Mouse (Mus musculus) heart, postnatal 4 days (tissue): ENCODE results near the gene Lep. TPM values are rescaled to one million over a fixed set of nuclear protein-coding genes. Genes with fewer than 3 reads are reported as not detected.

ENCODE experiments used
- DNase-seq: peaks from one replicate; pipeline ENCODE4 v3.0.0; 2021
- total RNA-seq, 2 experiments: library from RNA; stranded (reverse); gene quantifications; 2 replicates each; pipeline ENCODE4 v1.2.3; 2021

Lep gene
- total RNA-seq: under 1 TPM in 1 of 2 experiments, not detected in 1; 0.29 TPM

DNA sequence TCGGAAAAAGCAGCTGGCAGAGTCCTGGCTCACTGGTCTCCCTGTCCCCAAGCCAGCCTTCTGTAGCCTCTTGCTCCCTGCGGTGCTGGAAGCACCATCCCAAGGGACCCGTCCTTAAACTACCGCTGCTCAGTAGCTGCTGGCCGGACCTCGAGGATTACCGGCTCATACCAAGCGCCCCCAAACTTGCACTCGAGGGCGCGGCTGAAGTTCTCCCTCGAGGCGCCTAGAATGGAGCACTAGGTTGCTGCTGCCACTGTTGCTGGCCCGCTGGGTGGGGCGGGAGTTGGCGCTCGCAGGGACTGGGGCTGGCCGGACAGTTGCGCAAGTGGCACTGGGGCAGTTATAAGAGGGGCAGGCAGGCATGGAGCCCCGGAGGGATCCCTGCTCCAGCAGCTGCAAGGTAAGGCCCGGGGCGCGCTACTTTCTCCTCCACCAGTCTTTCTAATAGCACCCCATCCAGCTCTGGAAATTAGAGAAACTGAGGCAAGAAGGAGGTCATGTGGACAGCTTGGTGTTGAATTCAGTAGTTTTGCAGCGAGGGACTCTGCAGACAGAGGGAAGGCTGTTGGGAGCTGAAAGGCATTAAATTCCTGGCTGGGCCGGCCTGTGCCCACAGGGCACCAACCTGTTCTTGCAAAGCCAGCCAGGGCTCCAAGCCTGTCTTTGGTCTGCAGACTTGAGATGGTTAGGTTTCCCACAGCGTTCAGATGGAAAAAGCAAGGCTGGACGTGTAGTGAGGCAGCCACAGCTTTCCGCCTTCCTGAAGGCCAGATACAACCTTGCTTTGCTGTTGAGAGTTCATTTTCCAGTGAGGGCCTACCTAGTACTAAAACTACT lies at the start of gene Lep:
Gene Lep, plus strand, starts transcription at position 375 of the 840 bp plus-strand sequence.
- no peak for DNase-seq

DNA sequence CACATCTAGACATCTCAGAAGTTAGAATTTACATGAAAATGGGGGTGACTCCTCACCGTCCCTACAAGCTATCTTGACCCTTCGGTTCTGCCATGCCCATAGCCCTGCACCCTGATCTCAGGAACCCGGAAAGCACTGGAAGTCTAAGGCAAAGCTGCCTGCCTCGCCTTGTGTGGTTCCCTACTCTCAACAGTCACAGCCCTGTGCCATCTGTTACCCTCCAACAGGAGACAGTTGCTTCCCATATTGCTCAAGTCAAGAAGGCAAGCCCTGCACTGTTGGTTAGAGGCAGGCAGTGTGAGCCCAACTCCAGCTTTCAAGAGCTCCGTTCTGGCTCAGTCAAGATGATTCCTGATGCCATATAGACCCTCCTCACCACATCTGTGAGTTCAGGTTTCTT lies 48.4 kb upstream of the Lep start:
- no peak for DNase-seq

DNA sequence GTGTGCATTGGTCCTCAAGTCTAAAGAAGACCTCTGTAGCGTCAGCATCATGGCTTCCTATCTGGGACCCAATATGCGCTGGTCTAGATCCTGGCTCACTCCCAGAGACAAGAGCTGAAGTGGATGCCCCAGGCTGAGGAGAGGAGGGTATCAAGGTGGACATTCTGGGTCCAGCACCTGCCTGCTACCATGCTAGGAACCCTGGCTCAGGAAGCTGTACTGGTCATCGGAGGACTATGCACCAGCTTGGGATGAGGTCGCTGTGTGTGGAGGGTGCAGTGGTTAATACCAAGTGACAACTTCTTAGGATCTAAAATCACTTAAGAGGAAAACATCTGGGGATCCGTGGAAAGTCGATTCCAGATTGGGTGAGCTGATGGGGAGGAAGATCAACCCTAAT lies 46.8 kb upstream of the Lep start:
- DNase-seq: no peak

DNA sequence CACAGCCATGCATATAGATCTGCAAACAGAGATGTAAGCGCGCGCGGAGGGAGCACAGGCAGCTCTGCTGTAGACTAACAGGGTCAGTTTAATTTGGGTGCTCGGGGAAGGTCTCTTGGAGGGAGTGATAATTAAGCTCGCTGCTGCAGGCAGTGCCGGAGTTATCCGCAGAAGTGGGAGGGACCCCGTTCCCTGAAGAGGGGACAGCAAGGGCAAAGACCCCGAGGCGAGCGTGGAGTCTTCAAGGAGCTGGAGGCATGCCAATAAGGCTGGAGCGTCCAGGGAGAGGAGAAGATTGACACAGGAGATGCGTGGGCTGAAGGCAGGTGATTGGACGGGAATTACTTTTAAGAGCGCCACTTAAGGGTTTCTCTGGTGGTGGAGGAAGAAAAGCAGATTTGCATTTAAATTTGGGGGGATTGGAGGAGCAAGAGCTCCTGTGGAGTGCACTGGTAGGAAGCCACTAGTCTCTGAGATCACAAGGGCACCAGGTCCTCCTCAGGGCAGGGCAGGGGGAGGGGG lies 43.1 kb upstream of the Lep start:
- peak; percentile 20 for DNase-seq

DNA sequence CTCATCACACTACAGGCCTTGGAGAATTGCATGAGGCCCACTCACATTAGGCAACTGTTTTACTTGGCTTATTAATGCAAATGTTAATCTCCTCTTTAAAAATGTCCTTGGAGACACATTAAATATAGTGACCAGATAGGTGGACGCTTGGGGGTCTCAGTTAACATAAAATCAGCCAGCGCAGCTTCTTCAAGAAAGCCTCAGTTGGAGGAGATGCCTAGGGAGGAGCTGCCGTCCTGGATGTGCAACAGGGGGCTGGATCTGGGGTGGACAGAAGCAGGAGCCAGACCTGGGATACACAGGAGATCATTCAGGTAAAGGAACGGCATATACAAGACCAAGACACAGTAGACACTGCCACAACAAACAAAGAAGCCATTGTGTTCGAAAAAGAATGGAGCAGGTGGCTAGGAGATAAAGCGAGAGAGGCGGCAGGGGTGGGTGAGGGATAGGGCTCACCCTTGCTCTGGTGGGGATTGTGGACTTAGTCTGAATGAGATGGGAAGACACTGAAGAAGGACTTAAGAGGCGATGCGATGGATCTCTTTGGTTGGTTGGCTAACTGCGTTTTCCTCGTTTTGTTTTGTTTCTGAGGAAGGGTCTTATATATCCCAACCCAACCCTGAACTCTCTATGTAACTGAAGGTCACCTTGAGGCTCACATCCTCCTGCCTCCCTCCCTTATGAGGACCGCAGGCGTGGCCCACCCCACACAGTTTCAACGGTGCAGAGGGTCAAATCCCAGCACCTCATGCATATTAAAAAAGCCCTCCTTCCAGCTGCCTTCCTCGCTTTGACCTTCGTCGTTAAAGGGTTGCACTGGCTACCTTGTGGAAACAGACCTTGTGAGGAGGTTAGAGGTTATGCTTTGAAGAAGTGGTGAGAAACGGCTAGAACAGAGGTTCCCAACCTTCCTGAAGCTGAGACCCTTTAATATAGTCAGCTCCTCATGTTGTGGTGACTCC lies 40.0 kb upstream of the Lep start:
- no peak for DNase-seq

DNA sequence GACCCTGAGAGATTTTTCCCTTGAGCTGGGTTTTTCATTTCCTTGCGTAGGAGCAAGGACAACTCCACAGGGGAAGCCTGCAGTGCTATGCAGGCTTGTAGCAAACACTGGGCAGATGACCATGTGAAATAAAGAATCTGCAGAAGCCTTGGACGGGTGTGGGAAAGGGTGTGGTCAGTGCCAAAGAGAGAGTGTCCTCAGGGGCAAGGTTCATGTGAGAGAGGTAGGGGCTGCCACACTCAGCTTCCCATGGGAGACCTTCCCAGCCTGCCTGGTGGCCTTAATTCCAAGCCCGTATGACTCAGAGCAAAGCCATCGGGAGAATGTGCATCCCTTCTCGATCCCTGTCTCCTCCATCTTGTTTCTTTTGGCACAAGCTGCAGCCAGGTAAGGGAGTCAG lies 39.1 kb upstream of the Lep start:
- DNase-seq: no peak

DNA sequence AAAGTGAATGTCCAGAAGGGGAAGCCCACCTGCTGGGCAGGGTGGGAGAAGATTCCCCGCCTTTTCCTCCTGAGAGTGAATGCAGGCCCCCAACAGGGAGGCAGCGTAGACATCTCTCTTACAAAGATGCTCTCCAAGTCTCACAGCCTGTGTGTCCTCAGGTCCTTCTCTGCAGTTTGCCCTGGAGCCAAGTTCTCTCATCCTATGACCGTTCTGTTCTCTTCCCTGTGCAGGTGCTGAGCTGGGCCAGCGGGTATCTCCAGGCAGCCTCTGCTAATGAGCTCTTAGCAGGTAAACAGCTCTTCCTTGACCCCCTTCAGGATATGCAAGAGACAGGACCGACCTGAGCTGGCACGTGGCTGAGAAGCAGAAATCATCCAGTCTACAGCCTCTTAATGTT lies 38.5 kb upstream of the Lep start:
- no peak for DNase-seq

GRCm38 (mm10) chr6:29022115-29022514 lies 37.9 kb upstream of the Lep start:
- no peak for DNase-seq

DNA sequence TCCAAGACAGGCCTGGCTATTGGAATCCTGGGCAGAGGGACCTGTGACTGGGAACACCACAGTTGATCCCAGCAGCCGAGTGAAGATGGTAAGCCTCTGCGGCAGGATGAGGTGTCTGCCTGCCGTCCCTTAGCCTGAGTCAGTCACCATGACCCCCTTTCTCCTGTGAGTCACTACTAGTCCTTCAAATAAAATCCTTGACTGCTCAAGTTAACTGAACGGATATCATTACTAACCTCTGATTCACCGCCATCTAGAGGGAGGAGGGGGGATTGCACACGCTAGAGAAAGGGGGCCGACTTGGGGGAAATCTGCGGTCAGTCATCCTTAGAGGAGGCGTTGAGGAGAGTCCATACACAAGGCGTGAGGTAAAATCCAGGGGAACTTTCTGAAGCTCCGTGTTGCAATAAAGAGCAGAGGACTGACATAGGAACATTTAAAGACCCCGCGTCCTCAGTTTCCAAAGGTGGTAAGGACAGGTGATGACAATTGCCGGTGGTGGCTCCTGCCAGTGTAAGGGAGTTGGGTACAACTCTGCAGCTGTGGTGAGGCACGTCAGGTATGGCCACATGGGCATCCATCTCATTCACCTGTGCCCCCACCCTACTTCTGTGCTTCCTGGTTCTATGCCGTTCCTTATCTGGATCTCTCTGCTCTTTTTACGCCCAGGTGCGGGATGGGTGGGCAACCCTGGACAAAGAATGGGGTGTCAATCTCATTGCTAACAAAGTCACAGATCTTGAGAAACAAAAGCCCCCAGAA lies 36.6 kb upstream of the Lep start:
- DNase-seq: peak; percentile 75

DNA sequence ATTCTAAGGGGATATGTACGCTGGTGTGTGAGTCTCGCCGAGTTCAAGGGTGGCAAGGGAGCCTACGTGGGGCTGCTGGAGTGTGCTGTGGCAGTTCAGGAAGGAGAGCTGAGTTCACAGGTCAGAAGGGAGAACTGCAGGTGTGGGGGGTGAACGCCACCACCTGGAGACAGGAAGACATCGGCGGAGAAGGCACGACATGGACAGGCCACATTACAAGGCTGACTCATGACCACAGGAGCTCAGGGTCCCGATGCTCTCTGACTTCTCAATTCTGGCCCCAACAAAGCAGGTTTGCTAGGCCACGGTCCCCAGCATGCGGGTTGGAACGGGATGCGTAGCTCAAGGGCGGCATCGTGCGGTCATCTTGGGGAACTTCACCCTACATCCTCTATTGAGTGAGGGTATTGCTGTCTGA lies 36.0 kb upstream of the Lep start:
- peak; percentile 79 for DNase-seq

GRCm38 (mm10) chr6:29025796-29026482 lies 34.1 kb upstream of the Lep start:
- no peak for DNase-seq

DNA sequence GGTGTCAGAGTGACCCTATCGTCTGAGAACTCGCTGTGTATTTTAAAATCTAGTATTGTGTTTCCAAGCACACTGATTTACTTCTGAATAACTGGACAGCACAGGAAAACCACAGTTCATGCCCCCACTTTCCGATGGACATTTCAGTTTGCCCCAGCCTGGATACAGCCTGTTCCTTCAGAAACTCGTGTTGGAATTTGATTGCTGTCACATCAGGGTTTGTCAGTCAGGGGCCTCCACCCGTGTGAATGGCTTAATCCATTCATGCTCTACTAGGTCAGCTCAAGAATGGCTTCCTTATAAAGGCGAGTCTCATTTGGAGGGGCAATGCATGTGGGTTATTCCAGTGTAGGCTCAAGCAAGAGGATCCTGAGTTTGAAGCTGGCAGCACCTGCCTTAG lies 33.3 kb upstream of the Lep start:
- no peak for DNase-seq

DNA sequence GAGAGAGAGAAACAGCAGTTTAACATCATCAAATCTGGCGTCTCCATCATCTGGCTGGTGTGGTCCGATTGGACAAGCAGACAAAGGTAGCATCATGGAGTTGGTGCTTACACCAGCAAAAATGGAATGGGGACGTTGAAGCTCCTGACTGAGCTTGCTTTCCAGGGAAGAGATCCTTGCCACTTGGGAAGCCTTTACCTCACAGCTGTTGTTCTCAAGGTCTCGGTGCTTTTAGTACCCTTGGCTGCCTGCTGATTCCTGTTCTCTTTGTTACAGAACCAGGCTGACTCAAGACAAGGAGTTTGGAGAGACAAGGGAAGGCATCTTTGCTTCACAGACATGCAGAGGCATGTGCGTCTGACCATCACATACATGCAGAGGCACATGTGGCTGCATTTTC lies 31.9 kb upstream of the Lep start:
- DNase-seq: no peak

- no peak for DNase-seq
Observed at GRCm38 (mm10) chr6:29029521-29029920, 30.5 kb upstream of the Lep start.

GRCm38 (mm10) chr6:29031216-29031615 lies 28.8 kb upstream of the Lep start:
- DNase-seq: peak; percentile 69

DNA sequence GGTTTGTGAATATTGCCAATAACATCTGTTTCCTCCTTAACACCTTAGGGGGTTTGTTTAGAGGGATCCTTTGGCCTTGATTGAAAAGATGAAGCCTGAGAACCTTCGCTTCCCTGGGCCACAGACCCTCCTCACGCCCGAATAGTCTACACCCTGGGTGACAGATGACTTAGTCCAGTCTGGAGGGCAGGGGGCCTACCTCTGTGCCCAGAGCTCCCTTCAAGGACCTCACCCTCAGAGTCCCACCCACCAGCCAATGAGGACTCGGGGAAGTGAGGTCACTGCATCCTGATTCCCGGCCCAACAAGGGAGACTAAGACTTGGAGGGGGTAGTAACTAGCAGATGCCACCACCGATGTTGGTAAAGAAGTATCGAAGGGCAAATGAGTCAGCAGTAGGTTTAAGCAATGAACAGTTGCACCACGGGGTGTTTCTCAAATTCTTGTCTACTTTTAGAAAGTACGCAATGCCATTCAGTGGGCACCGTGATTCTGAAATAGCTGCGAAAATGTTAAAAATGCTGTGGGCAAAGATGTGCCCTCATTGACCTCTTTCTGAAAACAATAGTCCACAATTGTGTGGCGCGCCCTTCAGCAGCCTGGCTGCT lies 28.2 kb upstream of the Lep start:
- DNase-seq: no peak

- DNase-seq: no peak
Observed at GRCm38 (mm10) chr6:29032411-29032810, 27.6 kb upstream of the Lep start.

- DNase-seq: no peak
Observed at GRCm38 (mm10) chr6:29033981-29034646, 25.9 kb upstream of the Lep start.

DNA sequence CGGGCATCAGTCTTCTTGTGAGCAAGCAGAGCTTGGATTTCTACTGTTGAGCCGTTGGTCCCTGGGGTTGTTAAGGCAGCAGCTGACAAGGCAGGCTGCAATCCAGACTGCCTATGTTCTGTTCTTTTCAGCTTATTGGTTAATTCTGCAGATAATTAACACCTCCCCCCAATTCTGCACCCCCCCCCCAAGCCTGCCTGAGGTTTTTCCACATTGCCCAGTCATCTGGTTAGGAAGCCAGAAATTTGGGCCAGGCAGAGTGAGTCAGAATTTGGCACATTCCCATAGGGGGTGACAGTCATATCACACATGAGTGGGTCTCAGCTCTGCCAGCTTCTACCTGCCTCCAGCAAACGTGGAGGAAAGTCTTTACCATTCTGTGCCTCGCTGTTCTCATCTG lies 23.3 kb upstream of the Lep start:
- DNase-seq: no peak

DNA sequence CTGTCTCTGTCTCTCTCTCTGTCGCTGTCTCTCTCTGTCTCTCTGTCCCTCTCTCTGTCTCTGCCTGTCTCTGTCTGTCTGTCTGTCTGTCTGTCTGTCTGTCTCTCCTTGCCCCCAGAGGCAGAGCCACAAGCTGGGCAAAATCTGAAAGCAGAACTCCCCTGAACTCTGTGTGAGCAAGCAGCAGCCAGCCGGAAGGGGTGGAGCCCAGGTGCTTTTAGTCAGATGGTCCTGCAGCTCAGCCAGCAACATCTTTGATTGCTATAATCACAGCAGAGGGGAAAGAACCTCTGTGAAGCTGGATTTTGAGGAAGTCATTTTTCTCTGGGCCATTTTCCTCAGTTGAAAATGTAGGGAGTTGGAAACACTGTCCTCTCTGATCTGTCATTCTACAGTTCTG lies 19.8 kb upstream of the Lep start:
- DNase-seq: no peak

- DNase-seq: no peak
Observed at GRCm38 (mm10) chr6:29044029-29044428, 16.0 kb upstream of the Lep start.
